Mouse (Mus musculus): ENCODE results near the gene Plekha1.

Plekha1 gene

DNA sequence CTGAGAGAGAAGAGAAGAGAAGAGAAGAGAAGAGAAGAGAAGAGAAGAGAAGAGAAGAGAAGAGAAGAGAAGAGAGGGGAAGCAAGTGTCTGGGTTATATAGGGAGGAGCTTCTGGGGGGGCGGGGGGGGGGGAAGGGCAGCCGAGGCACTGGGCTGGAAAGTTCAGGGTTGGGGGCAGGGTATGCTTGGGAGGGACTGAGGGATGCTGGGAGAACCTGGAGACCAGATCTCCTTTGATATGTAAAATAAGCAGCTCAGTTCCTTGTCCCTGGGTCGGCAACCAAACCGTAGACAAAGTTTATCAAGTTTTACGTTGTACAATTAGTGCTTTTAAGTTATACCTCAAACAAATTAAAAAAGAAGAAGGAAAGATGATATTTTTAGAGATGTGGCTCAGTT lies 5.6 kb upstream of the Plekha1 start:
- no peak for DNase-seq (ENCODE audit: low spot score)

DNA sequence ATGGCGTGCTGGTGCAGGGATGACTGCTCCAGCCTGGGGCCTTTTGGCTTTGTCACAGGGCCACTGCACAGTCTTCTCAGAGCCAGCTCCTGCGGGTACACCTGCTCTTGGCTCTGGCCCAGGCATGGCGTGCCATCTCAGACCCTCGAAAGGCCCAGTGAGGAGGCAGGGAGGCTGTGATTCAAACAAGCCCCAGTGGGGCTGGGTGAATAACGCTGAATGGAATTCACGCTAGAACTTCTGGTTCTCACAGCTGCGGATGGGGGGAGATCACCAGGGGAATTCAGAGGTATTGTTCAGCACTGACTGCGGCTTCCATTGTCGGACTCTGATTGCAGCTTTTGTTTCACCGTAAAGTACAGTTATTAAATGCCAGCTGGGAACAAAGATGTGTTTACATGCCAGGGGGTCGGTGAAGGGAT lies 4.8 kb upstream of the Plekha1 start:
- no peak for DNase-seq (ENCODE audit: low spot score)

- DNase-seq (ENCODE audit: low spot score) = no peak
Measured at GRCm38 (mm10) chr7:130862501-130862900, 3.1 kb upstream of the Plekha1 start.

GRCm38 (mm10) chr7:130864711-130865110 lies 845 bp upstream of the Plekha1 start:
- DNase-seq (ENCODE audit: low spot score) = no peak

DNA sequence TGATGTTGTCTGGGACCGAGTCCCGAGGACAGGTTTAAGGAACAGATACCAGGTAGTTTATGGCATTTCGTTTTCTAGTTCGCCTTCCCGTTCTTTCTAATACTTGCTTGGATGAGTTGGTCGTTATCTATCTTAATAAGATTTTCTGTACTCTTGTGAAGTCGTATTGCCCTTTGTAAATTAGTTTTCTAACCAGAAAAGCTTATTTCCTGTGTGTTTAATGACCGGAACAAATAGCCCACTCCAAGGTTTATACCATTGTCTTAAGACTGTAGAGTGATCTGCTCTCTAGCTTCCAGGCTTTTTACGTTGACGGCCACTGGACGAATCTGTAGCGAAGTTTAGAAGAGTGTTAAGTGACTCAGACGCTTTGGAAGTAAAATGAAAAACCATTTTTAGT lies 1.1 kb downstream of the Plekha1 start:
- no peak for DNase-seq (ENCODE audit: low spot score)

DNA sequence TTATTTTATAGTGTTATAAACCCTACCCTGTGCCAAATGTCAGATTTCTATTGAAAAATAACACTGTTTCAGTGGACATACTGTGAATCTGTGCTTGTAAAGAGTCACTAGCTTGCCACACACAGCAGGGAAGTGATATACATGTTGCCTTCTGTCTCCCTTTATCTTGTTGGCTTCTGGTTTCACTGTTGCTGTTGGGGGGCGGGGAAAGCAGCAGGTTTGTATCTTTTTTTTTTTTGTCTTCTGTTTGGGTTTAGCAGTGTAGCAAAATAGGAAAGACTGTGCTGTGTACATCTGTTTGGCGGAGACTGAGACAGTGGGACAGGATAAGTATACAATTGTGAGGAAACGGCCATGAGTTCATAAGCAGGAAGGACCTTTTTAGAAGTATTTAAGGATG lies 1.7 kb downstream of the Plekha1 start:
- no peak for DNase-seq (ENCODE audit: low spot score)

GRCm38 (mm10) chr7:130884161-130884560 lies 18.6 kb downstream of the Plekha1 start:
- DNase-seq (ENCODE audit: low spot score) = no peak

- DNase-seq (ENCODE audit: low spot score) = no peak
Measured at GRCm38 (mm10) chr7:130886246-130886645, 20.7 kb downstream of the Plekha1 start.

- DNase-seq (ENCODE audit: low spot score) = no peak
Measured at GRCm38 (mm10) chr7:130887946-130888345, 22.4 kb downstream of the Plekha1 start.

DNA sequence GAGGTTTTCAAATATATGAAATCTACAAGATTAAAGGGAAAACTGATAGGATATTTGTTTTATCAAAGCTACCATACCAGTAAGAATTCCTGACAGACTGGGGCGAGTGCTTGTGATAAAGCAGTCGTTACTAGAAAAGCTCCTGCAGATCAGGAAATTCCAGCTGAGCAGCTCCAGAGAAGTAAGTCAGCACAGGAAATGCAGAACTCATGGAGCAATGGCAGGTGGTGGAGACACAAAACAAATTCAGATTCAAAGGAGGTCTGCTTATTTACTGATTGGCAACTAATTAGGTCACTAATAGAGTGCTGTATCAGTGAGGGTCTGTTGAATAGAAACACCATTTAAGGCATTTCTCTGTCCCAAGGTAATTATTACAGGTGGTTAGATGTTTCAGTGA lies 25.3 kb downstream of the Plekha1 start:
- peak; percentile 21 for DNase-seq (ENCODE audit: low spot score)

DNA sequence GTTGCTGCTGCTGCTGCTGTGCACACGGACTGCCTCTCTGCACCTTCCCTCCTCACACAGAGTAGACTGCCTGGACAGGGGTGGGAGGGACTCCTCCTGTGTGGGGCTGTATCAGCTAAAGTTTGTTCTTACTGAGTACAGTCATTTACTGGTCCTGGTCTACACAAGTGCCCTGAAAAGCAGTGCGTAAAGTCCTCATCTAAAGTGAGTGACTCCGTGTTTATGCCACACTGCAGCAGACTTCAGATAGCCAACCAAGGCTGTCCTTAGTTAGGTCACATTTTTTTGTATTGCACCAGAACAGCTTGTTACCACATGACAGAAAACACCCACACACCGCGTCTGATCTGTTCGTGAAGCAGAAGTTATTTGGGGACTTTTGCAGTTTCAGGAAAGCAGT lies 27.4 kb downstream of the Plekha1 start:
- DNase-seq (ENCODE audit: low spot score) = peak; percentile 11

GRCm38 (mm10) chr7:130894931-130895617 lies 29.5 kb downstream of the Plekha1 start:
- no peak for DNase-seq (ENCODE audit: low spot score)

DNA sequence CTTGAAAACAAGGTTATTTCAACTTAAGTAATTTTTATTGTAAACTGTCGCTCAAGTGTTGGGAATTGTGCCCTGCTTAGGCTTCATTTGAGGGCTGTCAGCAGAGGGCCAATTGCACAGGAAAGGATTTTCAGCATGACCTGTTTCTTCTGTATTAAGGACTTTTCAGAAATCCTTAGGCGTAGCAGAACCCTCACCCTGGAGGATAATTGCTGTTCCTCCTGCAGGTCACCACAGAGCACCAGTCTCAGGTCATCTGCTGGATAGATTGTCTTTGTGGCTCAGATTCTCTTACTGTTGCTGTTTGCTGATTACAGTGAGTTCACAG lies 30.0 kb downstream of the Plekha1 start:
- no peak for DNase-seq (ENCODE audit: low spot score)

DNA sequence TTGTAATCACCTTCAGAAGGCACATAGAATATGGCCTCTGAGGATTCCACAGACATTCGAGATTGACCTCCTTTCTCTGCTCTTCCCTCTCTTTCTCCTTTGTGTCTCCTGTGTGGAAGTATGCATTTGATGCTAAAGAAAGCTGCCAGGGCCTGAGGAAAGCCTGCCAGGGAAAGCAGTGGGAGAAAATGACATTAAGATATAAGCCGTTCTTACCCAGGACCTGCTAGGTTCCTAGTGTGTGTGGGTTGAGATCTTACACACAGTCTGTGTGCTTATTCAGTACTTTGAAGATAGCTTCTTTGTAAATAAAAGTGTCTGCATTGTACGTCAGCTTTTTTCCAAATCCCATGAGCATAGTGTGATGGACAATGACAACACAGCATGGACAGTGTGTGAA lies 30.5 kb downstream of the Plekha1 start:
- no peak for DNase-seq (ENCODE audit: low spot score)

GRCm38 (mm10) chr7:130897201-130897600 lies 31.6 kb downstream of the Plekha1 start:
- no peak for DNase-seq (ENCODE audit: low spot score)

DNA sequence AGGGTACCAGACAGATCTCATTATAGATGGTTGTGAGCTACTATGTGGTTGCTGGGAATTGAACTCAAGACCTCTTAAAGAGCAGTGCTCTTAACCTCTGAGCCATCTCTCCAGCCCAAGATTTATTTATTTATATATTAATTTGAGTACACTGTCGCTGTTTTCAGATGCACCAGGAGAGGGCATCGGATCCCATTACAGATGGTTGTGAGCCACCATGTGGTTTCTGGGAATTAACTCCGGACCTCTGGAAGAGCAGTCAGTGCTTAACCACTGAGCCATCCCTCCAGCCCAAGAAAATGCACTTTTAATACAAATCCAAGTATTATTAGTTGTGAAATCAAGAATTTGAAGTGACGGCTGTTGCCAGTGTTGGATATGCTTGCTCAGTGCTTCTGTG lies 32.8 kb downstream of the Plekha1 start:
- no peak for DNase-seq (ENCODE audit: low spot score)

GRCm38 (mm10) chr7:130900233-130900848 lies 34.8 kb downstream of the Plekha1 start:
- DNase-seq (ENCODE audit: low spot score) = no peak

DNA sequence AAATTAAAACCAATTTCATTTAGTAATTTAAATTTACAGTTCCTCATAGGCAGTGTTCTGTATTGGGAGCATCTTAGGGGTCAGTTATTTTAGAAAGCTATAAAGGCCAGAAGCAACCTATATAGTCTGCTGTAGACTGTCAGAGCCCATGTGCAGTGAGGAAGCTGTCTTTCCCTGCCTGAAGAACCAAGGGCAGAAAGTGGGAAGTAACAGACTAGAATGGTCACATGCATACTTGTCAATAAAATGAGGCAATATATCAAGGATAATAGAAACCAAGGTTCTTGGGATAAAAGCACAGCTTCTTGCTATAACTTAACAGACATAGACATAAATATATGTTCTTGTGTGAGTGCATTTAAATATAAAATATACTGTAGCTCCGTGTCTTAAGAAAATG lies 37.4 kb downstream of the Plekha1 start:
- no peak for DNase-seq (ENCODE audit: low spot score)

DNA sequence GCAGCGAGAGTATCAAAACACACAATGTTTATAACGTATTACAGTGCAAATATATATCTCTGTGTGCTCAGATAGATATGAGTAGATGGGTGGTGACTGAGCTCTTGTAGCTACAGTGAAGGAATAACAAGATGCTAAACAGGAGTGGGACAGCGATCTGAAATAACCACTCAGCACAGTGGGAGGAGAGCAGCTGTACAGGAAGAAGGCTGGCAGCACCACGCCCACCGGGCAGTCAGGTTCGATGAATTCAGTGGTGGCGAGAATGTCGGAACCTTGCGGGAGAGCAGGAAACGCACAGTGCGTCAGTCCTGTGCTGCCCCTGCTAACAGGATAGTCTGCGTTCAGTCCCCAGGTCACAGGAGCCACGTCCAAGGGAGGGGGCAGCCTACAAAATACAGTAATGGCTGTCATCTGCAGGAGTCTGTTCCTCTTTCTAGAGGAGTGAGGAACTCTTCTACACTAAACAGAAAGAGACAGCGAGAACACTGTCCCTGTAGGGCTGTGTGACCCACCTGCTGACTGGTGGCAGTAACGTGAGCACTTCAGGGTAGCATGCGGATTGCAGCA lies 38.0 kb downstream of the Plekha1 start:
- DNase-seq (ENCODE audit: low spot score) = no peak

GRCm38 (mm10) chr7:130904571-130905365 lies 39.2 kb downstream of the Plekha1 start:
- no peak for DNase-seq (ENCODE audit: low spot score)

DNA sequence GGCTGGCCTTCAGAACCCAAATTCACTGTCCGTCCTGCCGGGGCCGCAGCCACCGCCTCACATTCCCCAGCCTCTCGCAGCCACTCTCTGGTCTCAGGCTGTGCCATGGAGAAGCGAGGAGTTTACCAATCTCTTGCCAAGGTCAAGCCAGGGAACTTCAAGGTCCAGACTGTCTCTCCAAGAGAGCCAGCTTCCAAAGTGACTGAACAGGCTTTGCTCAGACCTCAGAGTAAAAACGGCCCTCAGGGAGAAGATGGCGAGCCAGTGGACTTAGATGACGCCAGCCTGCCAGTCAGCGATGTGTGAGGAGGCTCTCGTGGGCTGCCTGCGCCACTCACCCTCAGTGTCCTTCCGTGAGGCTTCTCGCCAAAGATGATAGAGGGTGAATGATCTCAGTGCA lies 45.3 kb downstream of the Plekha1 start:
- no peak for DNase-seq (ENCODE audit: low spot score)

DNA sequence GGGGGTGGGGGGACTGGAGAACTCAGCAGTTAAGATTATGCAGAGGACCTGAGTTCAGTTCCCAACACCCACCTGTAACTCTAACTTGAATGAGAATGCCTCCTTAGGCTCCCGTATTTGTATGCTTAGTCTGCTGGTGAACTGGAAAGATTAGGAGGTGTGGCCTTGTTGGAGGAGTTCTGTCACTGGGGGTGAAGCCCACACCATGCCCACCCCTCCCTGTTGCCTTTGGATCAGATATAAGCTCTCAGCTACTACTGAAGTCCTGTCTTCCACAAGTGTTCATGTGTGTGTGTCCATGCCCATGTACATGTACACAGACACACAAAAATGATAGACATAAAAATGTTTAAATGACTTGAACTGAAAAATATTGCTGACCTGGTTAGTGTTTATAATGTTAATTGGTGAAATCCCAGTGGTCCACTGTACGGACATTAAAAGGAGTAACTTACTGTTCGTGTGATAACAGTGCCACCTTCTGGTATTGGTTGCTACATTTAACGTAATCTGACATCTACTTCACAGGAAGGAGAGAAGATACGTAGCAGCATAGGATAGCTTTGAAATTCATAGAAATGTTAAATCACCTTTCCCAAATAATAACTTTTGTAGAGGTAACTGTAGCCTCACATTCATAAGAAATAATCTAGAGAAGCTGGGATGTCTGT lies 49.3 kb downstream of the Plekha1 start:
- no peak for DNase-seq (ENCODE audit: low spot score)
